Mouse (Mus musculus) left cerebral cortex, adult 8-10 months (tissue): Measurements from ENCODE around the gene Mta3. TPM values are rescaled to one million over a fixed set of nuclear protein-coding genes. Genes with fewer than 3 reads are reported as not detected.

Experiments
- DNase-seq, 2 experiments: peaks; one replicate each; pipeline ENCODE4 v3.0.0; 2022; ENCODE audit warnings: low spot score in 2 of 2
- total RNA-seq, 4 experiments: library from RNA; stranded (reverse); gene quantifications; 2 replicates each; pipeline ENCODE4 v1.2.4; 2022

The Mta3 gene
- total RNA-seq, 4 experiments from 2014 or later, result 89.8 to 96.1 (median 92.0) TPM

DNA sequence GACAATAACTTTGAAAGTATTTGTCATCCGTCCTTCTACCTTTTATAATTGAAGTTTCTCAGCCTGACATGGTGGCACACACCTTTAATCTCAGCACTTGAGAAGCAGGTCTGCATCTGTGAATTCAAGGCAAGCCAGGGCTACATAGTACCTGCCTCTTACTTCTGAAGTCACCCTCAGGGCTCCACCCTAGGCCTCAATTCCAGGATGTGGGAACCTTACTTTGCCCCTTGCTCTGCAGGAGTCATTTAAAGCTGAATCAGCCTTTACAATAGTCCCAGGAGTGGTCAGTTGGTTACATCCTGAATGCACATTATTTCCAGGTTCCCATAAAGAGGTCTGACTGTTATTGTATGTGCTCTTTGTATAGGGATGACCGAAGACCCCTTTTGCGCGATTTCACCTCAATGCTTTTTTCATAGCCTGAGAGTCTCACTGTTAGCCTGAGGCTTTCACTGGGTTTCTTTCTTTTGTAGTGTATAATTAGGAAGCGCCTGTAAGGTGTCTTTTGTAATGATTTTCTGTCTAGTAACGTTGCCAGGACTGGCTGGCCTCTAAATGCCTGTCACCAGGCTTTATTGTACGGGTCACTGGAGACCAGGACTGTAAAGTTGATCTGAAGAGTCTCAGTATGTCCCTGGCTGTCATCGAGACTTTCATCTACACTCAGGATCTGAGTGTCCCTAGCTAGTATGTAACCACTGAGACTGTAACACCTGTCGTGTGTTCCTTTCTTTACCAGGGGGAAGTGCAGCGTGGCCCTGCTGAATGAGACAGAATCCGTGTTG is 47.3 kb downstream of the Mta3 start:
- no peak for DNase-seq

DNA sequence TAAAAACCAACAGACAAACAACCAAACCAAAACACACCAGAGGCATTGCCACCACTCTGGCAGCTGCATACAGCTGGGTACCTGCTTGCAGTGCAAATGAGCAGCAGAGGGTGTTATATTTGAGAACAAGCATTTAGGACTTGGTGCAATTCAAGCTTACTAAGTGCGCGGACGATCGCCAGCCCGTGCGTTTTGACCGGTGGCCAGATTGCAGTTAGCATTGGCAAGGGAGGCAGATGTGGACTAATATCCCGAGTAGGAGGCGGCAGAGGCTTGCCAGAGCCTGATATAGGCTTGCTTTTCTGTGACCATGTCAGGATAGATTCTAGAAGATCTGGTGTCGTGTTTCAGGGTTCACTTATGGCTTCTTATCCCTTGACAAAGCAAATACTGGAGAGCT is 52.1 kb downstream of the Mta3 start:
- no peak for DNase-seq

DNA sequence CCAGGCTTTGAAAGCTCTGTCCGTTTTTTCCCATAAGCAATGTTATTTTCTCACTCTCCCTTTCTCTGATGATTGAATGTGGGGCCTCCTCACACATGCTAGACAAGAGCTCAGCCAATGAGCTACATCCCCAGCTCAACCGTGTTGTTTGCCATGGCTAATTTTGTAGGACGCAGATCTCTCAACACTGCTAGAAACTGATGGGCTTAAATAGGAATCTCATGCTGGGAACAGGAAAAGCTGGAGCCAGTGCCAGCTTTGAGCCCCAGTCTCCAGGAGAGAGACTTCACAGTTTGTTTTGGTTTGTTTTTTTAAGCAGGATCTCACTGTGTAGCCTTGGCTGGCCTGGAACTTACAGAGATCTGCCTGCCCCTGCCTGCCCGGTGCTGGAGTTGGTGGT is 53.6 kb downstream of the Mta3 start:
- peak in 1 of 2 experiments; percentile 28 for DNase-seq

DNA sequence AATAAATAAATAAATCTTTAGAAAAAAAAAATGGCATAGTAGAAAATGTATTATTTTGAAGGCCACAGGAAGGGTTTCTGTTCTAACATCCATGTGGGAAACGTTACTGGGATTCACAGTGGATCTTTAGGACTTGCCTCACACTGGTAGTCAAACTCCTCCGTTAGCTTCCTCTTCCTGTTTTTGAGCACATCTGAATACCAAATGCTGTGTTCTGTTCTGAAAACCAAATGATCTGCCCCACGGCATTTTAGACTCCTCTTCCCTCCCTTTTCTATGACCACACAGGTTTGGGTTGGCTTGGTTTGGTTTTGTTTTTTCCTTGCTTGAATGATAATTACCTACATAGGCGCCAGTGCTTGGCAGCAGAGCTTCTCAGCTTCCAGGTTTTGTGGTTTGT is 58.6 kb downstream of the Mta3 start:
- no peak for DNase-seq

DNA sequence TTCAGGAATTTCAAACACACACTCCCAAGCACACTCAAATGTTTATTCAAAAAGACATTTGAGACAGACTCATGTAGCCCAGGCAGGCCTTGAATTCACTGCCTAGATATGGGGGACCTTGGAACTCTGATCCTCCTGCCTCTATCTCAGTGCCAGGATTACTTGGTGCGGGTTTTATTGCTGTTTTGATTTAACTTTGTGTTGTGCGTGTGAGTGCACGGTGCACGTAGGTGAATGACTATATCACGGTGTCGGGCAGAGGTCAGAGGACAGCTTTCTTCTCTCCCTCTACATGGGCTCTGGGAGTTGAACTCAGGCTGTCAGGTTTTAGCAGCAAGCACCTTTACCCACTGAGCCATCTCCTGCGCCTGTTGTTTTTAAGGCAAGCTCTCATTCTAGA is 61.1 kb downstream of the Mta3 start:
- no peak for DNase-seq

DNA sequence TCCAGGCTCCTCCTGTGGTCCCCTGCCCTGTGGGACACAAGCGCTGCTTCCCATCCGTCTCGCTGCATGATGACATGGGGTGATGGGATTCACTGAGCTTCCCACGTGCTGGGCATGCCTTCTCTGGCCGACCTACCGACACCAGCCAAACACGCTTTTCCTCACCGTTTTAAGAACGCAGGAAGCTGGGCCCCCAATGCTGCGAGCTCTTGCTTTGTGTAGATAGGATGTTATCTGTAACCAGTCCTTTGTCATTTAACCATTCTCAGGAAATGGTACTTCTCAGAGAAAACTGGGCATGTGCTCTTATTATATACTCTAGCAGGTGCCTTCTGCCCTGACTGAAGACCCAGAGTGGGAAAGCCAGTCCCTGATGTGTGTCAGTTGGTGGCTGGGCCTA is 62.3 kb downstream of the Mta3 start:
- no peak for DNase-seq

DNA sequence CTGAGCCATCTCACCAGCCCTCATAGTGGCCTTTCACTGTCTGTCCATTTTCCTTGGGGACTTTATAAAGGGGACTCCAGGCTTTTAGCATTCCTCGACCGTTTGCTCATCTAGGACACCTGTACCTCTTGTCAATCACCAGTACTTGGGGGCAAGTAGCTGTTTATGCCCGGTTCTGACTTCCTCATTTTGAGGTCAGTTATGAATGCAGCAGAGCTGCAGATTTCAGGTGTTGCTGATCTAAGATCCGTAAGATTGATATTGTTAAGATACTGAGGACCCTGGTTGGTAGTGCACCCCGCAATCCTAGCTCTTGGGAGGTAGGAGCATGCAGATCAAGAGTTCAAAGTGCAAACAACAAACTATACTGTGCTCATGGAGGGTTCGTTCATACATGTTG is 64.4 kb downstream of the Mta3 start:
- no peak for DNase-seq

DNA sequence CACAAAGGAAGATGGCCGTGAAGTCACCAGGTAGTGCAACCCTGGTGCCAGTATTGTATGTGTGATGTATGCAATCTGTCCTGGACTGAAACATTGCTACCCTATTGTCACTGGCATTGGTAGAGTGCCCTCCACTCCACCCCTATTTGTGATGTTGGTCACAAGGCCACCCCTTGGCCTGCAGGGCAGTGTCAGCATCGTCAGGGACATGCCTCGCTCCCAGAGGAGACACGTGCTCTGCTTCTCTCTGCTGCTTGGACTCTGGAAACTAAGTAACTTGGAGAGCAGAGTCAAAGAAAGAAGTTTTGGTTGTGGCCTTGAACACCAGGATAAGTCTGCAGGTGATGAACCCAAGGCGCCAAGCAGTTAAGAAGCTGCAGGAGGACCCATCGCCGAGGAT is 65.0 kb downstream of the Mta3 start:
- DNase-seq, result no peak

DNA sequence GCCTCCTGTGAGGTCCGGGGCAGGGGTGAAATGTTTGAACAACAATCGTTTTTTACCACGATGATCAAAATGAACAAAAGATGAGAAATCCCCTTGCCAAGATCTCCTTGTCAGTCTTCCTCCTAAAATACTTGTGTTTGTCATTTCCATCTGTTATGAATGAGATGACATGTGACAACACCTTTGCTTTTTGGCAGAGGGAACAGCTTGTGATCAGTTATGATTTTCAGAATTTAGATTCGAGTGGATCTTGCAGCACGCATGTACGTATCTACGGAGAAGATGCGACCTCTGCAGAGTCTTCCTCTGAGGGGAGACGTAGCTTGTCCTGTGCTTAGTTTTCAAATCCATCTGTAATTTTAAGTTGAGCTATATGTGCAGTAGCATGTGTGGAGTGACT is 66.1 kb downstream of the Mta3 start:
- DNase-seq, result no peak

DNA sequence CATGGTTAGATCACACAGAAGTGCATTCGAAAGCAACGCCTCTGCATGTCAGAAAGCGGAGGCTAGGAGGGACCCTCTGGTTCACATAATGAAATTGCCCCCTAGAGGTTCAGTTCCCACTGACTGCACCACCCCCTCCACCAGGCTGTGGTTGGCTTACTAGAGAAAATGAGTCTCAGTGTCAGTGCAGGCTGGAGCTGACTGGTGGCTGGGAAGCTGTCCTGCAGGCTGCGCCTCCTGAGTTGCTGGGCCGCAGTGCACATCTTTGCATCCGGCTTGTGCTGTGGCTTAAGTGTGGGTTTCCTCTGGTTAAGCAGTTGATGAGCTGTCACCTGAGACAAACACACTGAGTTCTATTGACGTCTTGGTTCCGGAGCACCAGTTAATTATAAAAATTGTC is 66.7 kb downstream of the Mta3 start:
- no peak for DNase-seq

DNA sequence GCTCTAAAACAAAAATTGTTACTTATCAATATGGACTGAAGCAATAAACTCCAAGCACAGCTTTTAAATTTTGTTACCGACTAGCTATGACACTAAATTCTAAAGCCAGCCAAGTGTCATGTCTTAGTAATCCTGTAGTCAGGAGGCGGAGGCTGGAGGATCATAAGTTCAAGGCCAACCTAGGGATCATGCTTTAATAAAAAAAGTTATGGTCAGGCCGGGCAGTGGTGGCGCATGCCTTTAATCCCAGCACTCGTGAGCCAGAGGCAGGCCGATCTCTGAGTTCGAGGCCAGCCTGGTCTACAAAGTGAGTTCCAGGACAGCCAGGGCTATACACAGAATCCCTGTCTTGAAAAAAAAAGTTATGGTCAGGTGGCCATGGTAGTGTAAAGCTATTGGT is 71.0 kb downstream of the Mta3 start:
- DNase-seq, result no peak

DNA sequence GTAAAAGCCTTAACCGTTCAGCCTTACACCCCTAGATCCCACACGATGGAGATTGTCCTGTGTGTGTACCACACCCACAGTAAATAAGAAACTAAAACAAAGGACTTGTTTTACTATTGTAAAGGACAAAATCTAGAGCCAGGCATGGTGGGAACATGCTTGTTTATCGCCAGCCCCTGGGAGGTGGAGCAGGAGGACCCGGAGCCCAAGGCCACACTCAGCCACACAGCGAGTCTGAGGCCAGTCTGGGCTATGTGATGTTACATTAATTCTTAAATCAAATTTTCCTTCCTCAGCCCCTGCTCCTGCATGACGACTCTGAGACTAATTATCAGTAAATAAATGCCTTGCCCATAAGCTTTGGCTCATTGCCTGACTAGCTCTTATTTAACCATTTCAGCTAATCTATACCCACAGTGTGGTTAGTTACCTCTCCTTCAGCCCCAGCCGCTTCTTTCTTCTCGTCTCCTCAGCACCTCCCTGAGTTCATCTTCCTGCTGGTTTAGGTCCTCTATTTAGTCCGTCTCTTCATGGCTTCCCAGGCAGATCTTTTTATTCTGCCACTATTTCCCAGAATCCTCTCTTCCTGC is 71.6 kb downstream of the Mta3 start:
- DNase-seq, result no peak

DNA sequence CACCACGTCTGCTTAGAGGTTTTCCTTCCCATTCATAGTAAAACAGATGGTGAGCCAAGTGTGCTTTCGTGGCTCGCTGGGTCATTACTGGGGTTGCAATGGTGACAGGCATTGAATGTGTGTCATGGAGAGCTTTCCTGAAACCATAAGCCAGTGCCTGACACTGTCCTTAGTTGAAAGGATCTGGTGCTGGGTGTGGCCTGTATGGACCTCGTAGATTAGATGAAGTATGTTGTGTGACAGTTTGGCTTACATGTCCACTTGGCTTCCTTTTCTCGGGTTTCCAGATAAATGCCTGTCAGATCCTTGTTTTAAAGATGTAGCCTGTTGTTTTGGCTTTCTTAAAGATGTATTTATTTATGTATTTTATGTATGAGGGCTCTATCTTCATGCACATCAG is 74.3 kb downstream of the Mta3 start:
- no peak for DNase-seq

DNA sequence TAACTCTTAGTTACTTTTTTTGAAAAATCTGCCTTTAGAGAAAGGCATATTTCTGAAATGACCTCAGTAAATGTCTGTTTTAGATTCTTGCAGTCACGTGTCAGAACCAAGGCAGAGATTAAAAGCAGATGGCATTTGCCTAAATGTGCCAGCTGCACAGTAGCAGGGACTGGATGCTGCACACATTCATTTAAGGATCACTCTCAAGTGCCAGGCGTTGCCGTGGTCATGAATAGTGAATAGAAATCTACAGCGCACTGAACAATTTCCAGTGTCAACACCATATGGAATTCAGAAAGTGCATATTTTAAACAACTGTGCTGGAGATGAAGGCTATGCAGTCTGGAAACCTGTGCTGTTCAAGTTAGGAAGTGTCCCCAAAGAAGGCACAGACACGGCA is 76.8 kb downstream of the Mta3 start:
- peak in 1 of 2 experiments; percentile 84 for DNase-seq

DNA sequence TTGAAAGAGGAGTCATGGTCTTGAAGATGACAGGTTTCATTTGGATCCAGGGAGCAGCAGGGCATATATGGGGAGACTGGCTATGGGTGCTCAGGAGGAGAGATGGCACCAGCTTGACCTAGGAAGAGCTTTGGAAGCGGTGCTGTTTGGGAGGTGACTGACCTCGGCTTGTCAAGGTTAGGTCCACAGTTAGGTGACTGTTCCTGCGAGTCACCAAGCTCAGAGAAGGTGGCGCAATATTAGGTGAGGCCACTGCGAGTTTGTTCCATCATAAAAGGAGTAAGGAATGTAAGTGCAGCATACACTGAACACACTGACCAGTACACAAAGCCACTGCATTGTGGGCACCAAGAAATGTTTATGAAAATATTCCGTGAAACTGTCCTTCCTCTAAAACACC is 80.5 kb downstream of the Mta3 start:
- no peak for DNase-seq

DNA sequence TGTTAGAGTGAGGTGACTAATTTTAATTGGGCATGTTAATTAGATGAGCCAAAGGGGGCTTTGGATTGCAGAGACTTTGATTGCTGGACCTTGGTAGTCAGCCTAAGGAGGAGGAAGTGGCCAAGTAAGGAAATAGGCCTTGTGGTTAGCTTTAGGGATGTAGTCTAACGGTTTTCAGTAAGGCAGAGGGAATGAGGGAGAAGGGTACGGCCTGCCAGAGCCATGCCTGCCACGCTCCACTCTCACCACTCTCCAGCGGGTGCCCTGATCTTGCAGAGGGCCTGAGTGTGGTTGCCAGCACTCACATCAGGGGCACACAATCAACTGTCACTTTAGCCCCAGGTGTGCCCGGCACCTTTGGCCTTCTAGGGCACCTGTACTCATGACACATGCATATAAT is 84.2 kb downstream of the Mta3 start:
- DNase-seq, result no peak

DNA sequence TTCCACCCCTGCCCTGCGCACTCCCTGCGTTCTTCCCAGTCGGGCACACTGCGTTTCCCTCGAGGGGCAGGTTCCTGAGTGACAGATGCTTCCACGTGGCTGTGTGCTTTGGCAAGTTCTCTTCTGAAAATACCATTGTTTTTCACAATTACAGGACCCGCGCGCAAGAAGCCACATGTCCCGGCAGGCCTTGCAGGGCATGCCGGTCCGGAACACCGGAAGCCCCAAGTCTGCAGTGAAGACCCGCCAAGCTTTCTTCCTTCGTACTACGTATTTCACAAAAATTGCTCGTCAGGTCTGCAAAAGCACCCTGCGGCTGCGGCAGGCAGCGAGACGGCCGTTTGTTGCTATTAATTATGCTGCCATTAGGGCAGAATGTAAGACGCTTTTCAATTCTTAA is 86.4 kb downstream of the Mta3 start:
- DNase-seq, result no peak

DNA sequence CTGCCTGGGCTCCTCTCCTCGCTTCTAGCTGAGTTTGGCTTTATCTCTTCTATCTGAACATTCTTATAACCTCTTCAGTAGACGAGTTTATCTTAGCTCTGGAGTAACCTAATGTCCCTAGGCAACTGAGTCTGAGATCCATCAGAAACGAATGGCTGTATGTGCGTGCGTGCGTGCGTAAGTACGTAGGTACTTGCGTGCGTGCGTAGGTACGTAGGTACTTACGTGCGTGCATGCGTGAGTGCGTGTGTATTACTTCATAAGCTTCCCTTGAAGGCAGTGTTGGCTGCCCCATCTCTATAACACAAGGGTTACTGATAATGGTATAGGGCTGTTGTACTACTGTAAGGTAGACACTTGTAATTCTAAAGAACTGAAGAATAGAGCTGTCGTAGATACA is 89.2 kb downstream of the Mta3 start:
- DNase-seq, result no peak

DNA sequence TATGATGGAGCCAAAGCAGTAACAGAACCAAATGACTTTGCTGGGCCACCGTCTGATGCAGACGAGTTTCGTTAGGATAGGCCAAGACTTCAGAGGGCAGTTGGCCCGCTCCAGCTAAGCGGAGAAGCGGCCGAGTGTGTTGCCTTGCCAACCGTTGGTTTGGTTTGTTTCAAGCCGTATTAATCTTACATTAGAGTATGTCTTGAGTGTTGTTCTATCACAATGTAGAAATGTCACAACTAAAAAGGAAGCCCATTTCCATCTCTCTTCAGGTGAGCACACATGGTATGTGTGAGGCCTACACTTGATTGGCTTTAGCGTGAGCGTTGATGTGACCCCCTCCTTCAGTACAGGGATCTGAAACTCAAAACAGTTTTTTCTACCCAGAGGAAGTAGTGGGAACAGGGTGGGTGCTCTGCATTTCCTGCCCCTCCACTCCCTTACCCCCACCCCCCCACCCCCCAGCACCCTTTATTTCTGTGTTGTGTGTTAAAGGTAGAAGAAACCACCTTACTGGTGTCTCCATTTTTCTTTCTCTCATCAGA is 93.6 kb downstream of the Mta3 start:
- DNase-seq, result no peak

DNA sequence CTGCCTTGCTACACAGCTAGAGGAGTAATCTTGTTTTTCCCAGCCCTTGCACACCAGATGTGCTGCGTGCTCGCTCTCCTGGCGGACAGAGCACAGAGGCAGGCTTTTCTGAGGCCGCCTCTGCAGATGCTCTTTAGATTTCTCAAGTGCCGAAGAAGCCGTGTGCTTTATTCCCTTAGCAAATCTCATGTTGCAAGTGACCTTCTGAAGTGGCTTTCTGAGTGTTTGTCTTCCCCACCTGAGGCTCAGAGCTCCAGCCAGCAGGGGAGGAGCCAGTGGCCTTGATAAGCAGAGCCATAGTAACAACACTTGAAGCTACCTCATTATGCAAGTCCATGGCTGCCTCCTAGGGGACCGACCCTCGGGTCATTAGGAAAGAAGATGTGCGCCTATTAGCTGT is 98.0 kb downstream of the Mta3 start:
- no peak for DNase-seq

DNA sequence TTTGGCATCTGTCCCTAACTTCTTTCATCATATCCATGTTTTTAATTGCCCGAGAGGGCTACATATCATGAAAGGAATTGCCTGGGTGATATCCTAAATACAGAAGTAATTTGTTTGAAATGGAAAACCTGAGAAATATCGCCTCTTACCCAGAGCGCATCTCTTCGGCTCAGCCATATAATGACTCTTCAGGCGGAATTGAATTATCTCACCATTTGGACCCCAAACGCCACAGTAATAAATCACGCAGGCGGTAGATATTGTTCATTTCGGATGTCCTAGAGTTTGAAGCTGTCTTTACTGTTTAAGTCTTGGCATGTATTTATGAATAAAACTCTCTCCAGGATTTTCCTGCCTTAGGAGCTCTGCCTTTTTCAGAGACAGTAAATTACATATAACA is 99.1 kb downstream of the Mta3 start:
- DNase-seq, result no peak

DNA sequence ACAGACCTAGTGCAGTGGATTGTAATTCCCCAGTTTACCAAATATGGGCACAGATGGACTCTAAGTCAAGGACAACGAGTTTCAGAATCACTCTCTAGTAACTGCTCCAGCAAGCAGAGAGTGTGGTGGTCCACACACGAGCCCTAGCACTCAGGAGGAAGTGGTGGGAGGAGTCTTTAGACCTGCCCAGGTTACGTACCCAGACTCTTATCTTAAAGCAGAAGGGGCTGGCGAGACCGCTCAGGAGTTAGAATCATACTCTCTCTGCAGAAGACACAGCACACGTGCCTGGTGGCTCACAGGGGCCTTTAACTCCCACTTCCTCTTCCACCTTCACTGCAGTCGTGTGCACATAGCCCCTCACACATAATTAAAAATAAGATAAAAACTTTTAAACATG is 101.4 kb downstream of the Mta3 start:
- no peak for DNase-seq

DNA sequence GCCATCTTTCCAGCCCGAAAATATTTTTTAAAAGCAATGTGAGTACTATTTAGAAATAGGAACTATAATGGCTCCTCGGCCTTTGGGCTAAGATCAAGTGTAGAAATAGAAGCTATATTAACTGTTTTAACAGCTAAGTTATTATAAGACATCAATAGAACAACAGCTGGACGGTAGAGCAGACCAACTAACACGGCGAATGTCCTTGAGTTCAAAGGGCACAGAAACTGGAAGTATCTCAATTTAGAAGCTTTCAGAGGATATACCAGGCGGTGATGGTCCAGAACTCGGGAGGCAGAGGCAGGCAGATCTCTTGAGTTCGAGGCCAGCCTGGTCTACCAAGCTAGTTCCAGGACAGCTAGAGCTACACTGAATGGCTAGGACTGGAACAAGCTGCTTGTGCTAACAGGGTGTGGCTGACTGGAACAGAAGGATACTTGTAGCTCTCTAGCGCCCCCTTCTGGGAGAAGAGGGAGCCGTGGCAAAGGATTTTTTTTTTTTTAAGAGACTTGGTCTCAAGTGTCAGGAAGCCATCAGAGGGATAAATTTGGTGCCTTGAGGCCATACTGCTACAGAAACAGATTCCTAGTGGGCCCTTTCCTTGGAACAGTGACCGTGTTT is 101.9 kb downstream of the Mta3 start:
- peak; percentile 48 to 53 for DNase-seq
